Mouse (Mus musculus) kidney, postnatal 0 days (tissue): ENCODE results near the gene Zfp956. TPM values are rescaled to one million over a fixed set of nuclear protein-coding genes. Genes with fewer than 3 reads are reported as not detected.
"Not testable (repeated sequence)": the region's sequence is repeated elsewhere in the genome, so short reads cannot be mapped to it uniquely, and the experiment has no call there.

Source experiments
- ATAC-seq: fragments of 200-750 bp; cut with Nextera tagmentation; replicated peaks from 2 replicates; pipeline ENCODE4 v1.8.0; 2017; ENCODE audit warnings: low read depth, moderate number of reproducible peaks, moderate TSS enrichment, moderate library complexity; ENCODE audit not compliant: low FRiP score
- DNase-seq: peaks from one replicate; pipeline ENCODE4 v3.0.0-alpha.2; 2016; ENCODE audit warnings: low spot score
- H3K27ac ChIP-seq: fragments of 300-500 bp; sonication (generic); 2 replicates; pipeline ENCODE4 v1.5.1; 2014; ENCODE audit warnings: mild to moderate bottlenecking
- H3K27me3 ChIP-seq: fragments of 300-500 bp; sonication (generic); 2 replicates; pipeline ENCODE4 v1.6.1; 2014; ENCODE audit warnings: low read length, mixed read lengths; ENCODE audit not compliant: insufficient read depth
- H3K36me3 ChIP-seq: fragments of 300-500 bp; sonication (generic); 2 replicates; pipeline ENCODE4 v1.6.1; 2014; ENCODE audit warnings: low read length, mixed read lengths; ENCODE audit not compliant: insufficient read depth
- H3K4me1 ChIP-seq: fragments of 300-500 bp; sonication (generic); replicated peaks from 2 replicates; pipeline ENCODE4 v1.6.1; 2014; ENCODE audit warnings: antibody characterized with exemption, low read length, mixed read lengths; ENCODE audit not compliant: insufficient read depth
- H3K4me2 ChIP-seq: fragments of 300-500 bp; sonication (generic); 2 replicates; pipeline ENCODE4 v1.6.1; 2014; ENCODE audit warnings: mild to moderate bottlenecking, low read length, moderate library complexity, mixed read lengths
- H3K4me3 ChIP-seq: fragments of 300-500 bp; sonication (generic); replicated peaks from 2 replicates; pipeline ENCODE4 v1.5.1; 2014; ENCODE audit warnings: low read depth, low read length
- H3K9ac ChIP-seq: fragments of 300-500 bp; sonication (generic); 2 replicates; pipeline ENCODE4 v1.6.1; 2014; ENCODE audit warnings: low read depth, low read length
- H3K9me3 ChIP-seq: fragments of 300-500 bp; sonication (generic); replicated peaks from 2 replicates; pipeline ENCODE4 v1.6.1; 2016; ENCODE audit warnings: low read length, inconsistent platforms, mixed read lengths
- CTCF ChIP-seq: IDR thresholded peaks from 2 replicates; pipeline ENCODE4 v1.5.1; 2016; ENCODE audit warnings: antibody characterized with exemption, low read depth, mild to moderate bottlenecking, moderate library complexity
- WGBS: fragments of 180-500 bp; shearing (Covaris S2); extraction: QIAGEN DNeasy Blood & Tissue Kit; methylation state at CpG from one replicate; pipeline ENCODE4 v1.1.7; 2014; 5-methylcytosine and 5-hydroxymethylcytosine counted together
- polyA plus RNA-seq: library from polyadenylated mRNA; unstranded; fragments of >200 nt; fragmentation: Nextera tagmentation; extraction: Ambion mirVana; gene quantifications from 2 replicates; pipeline ENCODE4 v1.2.1, GENCODE M21; 2015

Zfp956 gene
- polyA plus RNA-seq, 1 experiment from 2014 or later, result 6.9 TPM

GRCm38 (mm10) chr6:47960685-47961421 lies 7.7 kb downstream of the Zfp956 start:
- H3K9ac ChIP-seq, result no peak overlapping the region
- no peak overlapping the region for H3K27ac ChIP-seq
- H3K9me3 ChIP-seq, result no peaks in the 10 kb centered on the region
- H3K4me1 ChIP-seq, result no peaks in the 10 kb centered on the region
- DNase-seq (no peak), ATAC-seq (peak; percentile 67; the same call in 1 of the 2 replicates)
- WGBS, result 77% methylated on average over 6 of the region's 6 CpGs
- H3K4me2 ChIP-seq, result no peak overlapping the region
- H3K36me3 ChIP-seq, result peaks cover 21% of the 10 kb centered on the region
- TF ChIP-seq CTCF, result no peak
- H3K4me3 ChIP-seq, result no peak overlapping the region
- H3K27me3 ChIP-seq, result no peaks in the 10 kb centered on the region

GRCm38 (mm10) chr6:47963051-47963450 lies 9.9 kb downstream of the Zfp956 start:
- no peak for TF ChIP-seq CTCF
- ATAC-seq, result no peak
- no peak for DNase-seq
- Histone ChIP-seq H3K9ac (no peak overlapping the region), H3K9me3 (no peaks in the 10 kb centered on the region), H3K4me3 (no peak overlapping the region), H3K27me3 (no peaks in the 10 kb centered on the region), H3K4me1 (no peaks in the 10 kb centered on the region), H3K4me2 (no peak overlapping the region), H3K36me3 (peaks cover 21% of the 10 kb centered on the region), H3K27ac (no peak overlapping the region)
- WGBS, result 83% methylated on average over 7 of the region's 7 CpGs

GRCm38 (mm10) chr6:47968166-47968565 lies 15.0 kb downstream of the Zfp956 start:
- H3K27me3 ChIP-seq, H3K27ac ChIP-seq, H3K9me3 ChIP-seq, H3K4me2 ChIP-seq, H3K4me3 ChIP-seq, ATAC-seq, DNase-seq, H3K4me1 ChIP-seq, H3K9ac ChIP-seq: not testable (repeated sequence)
- H3K36me3 ChIP-seq, result peaks cover 13% of the 10 kb centered on the region
- 65% methylated on average over 1 of the region's 1 CpGs for WGBS

- WGBS, result 78% methylated on average over 1 of the region's 1 CpGs
- Histone ChIP-seq H3K4me1 (no peaks in the 10 kb centered on the region), H3K4me2 (no peak overlapping the region), H3K4me3 (no peak overlapping the region), H3K27me3 (no peaks in the 10 kb centered on the region), H3K27ac (no peak overlapping the region), H3K9ac (no peak overlapping the region), H3K36me3 (no peaks in the 10 kb centered on the region), H3K9me3 (no peaks in the 10 kb centered on the region)
- TF ChIP-seq CTCF, result peak; percentile 33; the same call in 1 of the 2 replicates
- no peak for ATAC-seq
- DNase-seq, result no peak
Observed at GRCm38 (mm10) chr6:47974599-47974998, 21.4 kb downstream of the Zfp956 start.

GRCm38 (mm10) chr6:47978897-47979368 lies 25.7 kb downstream of the Zfp956 start:
- no peak overlapping the region for H3K9ac ChIP-seq
- no peak overlapping the region for H3K4me3 ChIP-seq
- WGBS, result 11% methylated on average over 6 of the region's 6 CpGs
- no peaks in the 10 kb centered on the region for H3K36me3 ChIP-seq
- H3K27me3 ChIP-seq, result no peaks in the 10 kb centered on the region
- no peak overlapping the region for H3K27ac ChIP-seq
- peak; percentile 89 for DNase-seq
- no peaks in the 10 kb centered on the region for H3K4me1 ChIP-seq
- no peaks in the 10 kb centered on the region for H3K9me3 ChIP-seq
- peak; percentile 76 for TF ChIP-seq CTCF
- peak; percentile 90 for ATAC-seq
- no peak overlapping the region for H3K4me2 ChIP-seq

GRCm38 (mm10) chr6:47983936-47984335 lies 30.7 kb downstream of the Zfp956 start:
- no peak for ATAC-seq
- H3K9ac ChIP-seq, result no peak overlapping the region

GRCm38 (mm10) chr6:47995661-47996060 lies 42.5 kb downstream of the Zfp956 start:
- Histone ChIP-seq H3K4me2 (no peak overlapping the region), H3K9ac (no peak overlapping the region)
- ATAC-seq, result no peak

More at GRCm38 (mm10) chr6:47983936-47984335, 30.7 kb downstream of the Zfp956 start:
- no peak for DNase-seq
- no peak for TF ChIP-seq CTCF
- H3K27ac ChIP-seq, result no peak overlapping the region
- WGBS, result 19% methylated on average over 2 of the region's 2 CpGs
- no peaks in the 10 kb centered on the region for H3K36me3 ChIP-seq
- no peaks in the 10 kb centered on the region for H3K4me1 ChIP-seq
- H3K4me3 ChIP-seq, result no peak overlapping the region
- no peaks in the 10 kb centered on the region for H3K27me3 ChIP-seq
- no peak overlapping the region for H3K4me2 ChIP-seq
- H3K9me3 ChIP-seq, result no peaks in the 10 kb centered on the region

More at GRCm38 (mm10) chr6:47995661-47996060, 42.5 kb downstream of the Zfp956 start:
- TF ChIP-seq CTCF, result no peak
- no peak overlapping the region for H3K27ac ChIP-seq
- H3K36me3 ChIP-seq, result no peaks in the 10 kb centered on the region
- no peaks in the 10 kb centered on the region for H3K4me1 ChIP-seq
- 88% methylated on average over 9 of the region's 9 CpGs for WGBS
- no peaks in the 10 kb centered on the region for H3K27me3 ChIP-seq
- no peak for DNase-seq
- H3K9me3 ChIP-seq, result no peaks in the 10 kb centered on the region
- no peak overlapping the region for H3K4me3 ChIP-seq
